Mouse (Mus musculus): ENCODE measurements around the gene Tox2. TPM values are rescaled to one million over a fixed set of nuclear protein-coding genes. Genes with fewer than 3 reads are reported as not detected.
A peak's percentile ranks its signal among the peaks of the same experiment; 100 is the strongest.

The Tox2 gene
- polyA plus RNA-seq, 1 experiment from 2014 or later: 3.0 TPM

- 73% methylated on average over 9 of the region's 9 CpGs for WGBS
- Histone ChIP-seq H3K9ac (no peak overlapping the region), H3K4me3 (no peak overlapping the region), H3K27ac (no peak overlapping the region), H3K36me3 (no peaks in the 10 kb centered on the region), H3K4me1 (peaks cover 12% of the 10 kb centered on the region), H3K9me3 (no peaks in the 10 kb centered on the region), H3K4me2 (no peak overlapping the region), H3K27me3 (0 out of 2 replicates have a peak, but pooled peaks cover 3% of the 10 kb centered on the region)
- ATAC-seq (ENCODE audit: insufficient number of reproducible peaks, insufficient read depth, low FRiP score, low TSS enrichment, low read depth): no peak
Observed at GRCm38 (mm10) chr2:163233666-163234065, 30.7 kb downstream of the Tox2 start.

DNA sequence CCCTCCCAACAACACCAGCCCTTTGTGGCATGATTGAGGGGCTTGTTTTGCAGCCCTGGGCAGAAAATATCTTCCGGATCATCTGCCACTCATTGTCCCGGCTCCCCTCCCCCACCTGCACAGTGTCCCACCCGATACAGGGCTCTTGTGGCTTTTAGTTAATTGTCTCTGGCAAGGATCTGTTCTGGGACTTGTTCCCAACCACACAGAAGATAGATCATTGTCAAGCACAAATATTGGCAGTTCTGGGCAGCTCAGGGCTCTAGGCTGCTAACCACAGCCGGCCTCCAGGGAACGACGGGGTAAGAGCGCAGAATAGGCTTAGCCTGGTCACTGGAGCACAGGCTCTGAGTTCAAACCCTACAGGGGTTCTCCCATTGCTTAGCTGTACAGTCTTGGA lies 33.1 kb downstream of the Tox2 start:
- no peaks in the 10 kb centered on the region for H3K9me3 ChIP-seq
- H3K9ac ChIP-seq: no peak overlapping the region
- H3K4me1 ChIP-seq: peaks cover 23% of the 10 kb centered on the region
- no peak overlapping the region for H3K4me2 ChIP-seq
- 42% methylated on average over 7 of the region's 7 CpGs for WGBS
- no peak for ATAC-seq (ENCODE audit: insufficient number of reproducible peaks, insufficient read depth, low FRiP score, low TSS enrichment, low read depth)
- H3K36me3 ChIP-seq: no peaks in the 10 kb centered on the region
- H3K27ac ChIP-seq: no peak overlapping the region
- H3K4me3 ChIP-seq: no peak overlapping the region
- H3K27me3 ChIP-seq: no peaks in the 10 kb centered on the region

DNA sequence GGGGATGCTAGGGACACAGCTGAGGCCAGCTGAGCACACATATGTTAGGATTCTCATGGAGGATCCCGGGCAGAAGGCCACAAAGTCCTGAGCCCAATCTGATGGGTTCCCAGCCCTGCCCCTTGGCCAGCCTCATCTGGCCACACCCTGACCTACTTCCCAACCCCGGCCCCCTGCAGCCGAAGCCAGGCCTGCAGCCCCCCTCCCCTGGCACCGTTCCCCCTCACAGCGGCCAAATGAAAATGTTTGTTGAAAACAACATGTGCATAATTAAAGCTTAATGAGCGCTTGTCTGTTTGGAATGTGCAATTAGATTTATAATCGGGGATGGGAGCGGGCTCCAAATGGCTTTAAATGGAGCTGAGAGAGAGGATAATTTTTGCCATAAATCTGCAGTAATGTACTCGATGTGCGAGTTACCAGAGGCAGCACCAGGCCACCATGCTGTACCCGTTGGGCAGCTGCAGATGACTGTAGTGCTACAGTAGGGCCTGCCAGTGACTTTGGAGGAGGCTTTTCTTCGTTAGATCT lies 35.1 kb downstream of the Tox2 start:
- Histone ChIP-seq H3K36me3 (no peaks in the 10 kb centered on the region), H3K4me1 (peaks cover 17% of the 10 kb centered on the region), H3K9ac (no peak overlapping the region), H3K27me3 (no peaks in the 10 kb centered on the region), H3K4me2 (no peak overlapping the region), H3K27ac (no peak overlapping the region), H3K9me3 (no peaks in the 10 kb centered on the region), H3K4me3 (no peak overlapping the region)
- 74% methylated on average over 12 of the region's 12 CpGs for WGBS
- no peak for ATAC-seq (ENCODE audit: insufficient number of reproducible peaks, insufficient read depth, low FRiP score, low TSS enrichment, low read depth)

DNA sequence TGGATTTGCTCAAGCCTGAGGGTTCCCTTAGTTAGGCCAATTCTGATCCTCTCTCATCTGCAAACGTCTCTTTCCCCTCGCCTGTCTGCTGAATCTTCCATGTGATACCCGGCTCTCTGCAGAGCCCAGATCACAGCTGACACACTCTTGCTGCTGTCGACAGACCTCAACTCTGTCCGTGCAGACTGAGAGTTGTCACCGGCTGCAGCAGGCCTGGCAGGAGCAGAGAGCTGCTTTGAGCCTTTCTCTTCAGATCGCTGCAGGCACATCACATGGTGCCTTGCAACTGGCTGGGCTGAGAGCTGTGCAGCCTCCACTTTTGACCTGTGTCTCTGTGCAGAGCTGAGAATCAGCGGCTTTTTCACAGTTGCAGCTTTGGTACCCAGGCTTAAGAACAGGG lies 37.0 kb downstream of the Tox2 start:
- H3K4me2 ChIP-seq: no peak overlapping the region
- no peaks in the 10 kb centered on the region for H3K9me3 ChIP-seq
- H3K36me3 ChIP-seq: no peaks in the 10 kb centered on the region
- 43% methylated on average over 8 of the region's 8 CpGs for WGBS
- H3K9ac ChIP-seq: peak overlapping the region; percentile 36; the same call in 1 of the 2 replicates
- H3K4me3 ChIP-seq: no peak overlapping the region
- no peak overlapping the region for H3K27ac ChIP-seq
- peaks cover 17% of the 10 kb centered on the region for H3K4me1 ChIP-seq
- H3K27me3 ChIP-seq: no peaks in the 10 kb centered on the region
- no peak for ATAC-seq (ENCODE audit: insufficient number of reproducible peaks, insufficient read depth, low FRiP score, low TSS enrichment, low read depth)

- Histone ChIP-seq H3K4me3 (no peak overlapping the region), H3K9me3 (no peaks in the 10 kb centered on the region), H3K9ac (no peak overlapping the region), H3K27me3 (no peaks in the 10 kb centered on the region), H3K36me3 (no peaks in the 10 kb centered on the region), H3K4me1 (peaks cover 11% of the 10 kb centered on the region), H3K4me2 (no peak overlapping the region), H3K27ac (no peak overlapping the region)
- ATAC-seq (ENCODE audit: insufficient number of reproducible peaks, insufficient read depth, low FRiP score, low TSS enrichment, low read depth): no peak
- 15% methylated on average over 5 of the region's 5 CpGs for WGBS
Observed at GRCm38 (mm10) chr2:163241867-163242266, 38.9 kb downstream of the Tox2 start.

DNA sequence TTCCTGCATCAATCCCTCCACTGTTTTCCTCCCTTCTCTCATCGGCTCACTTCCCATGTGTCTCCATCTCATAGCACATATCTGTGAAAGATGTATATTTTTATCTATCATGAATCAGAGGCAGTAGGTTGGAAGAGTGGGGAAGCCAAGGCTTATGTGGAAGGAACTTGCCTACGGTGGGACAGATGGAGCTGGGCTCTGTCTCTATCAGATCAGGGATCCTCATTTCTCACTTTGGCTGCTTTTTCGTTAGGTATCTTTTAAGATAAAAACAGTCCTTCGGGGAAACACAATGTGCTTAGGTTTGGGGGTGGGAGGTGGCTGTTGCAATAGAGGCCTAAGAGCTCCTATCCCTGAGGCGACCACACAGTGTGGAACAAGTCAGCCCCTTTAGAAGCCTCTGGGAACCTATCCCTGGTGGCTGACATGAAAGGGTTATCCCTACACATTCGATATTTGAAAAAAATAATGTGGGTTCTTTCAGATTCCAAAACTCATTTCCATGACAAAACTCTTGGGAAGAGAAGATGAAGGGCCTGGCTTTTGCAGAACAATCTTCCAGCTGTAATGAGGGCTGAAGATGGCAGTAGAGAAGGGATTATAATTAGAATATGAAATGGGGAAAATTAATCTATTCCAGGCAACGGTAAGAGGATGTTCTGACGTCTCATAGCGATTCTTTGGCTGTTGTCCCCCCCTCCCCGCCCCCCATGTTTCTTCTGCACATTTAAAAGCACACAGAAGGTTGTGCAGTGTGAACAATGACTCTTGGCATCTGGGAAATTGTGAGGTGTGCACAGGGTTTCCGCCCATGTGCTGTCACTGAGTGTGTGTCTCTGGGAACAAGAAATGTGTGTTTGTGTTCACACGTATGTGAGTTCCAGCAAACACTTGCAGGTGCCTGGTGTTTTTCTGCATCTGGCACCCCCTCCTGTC lies 41.3 kb downstream of the Tox2 start:
- H3K9ac ChIP-seq: no peak overlapping the region
- H3K9me3 ChIP-seq: no peaks in the 10 kb centered on the region
- H3K4me2 ChIP-seq: no peak overlapping the region
- H3K4me3 ChIP-seq: no peak overlapping the region
- ATAC-seq (ENCODE audit: insufficient number of reproducible peaks, insufficient read depth, low FRiP score, low TSS enrichment, low read depth): no peak
- no peaks in the 10 kb centered on the region for H3K36me3 ChIP-seq
- H3K27me3 ChIP-seq: no peaks in the 10 kb centered on the region
- H3K4me1 ChIP-seq: peaks cover 17% of the 10 kb centered on the region
- H3K27ac ChIP-seq: no peak overlapping the region
- 72% methylated on average over 12 of the region's 12 CpGs for WGBS

DNA sequence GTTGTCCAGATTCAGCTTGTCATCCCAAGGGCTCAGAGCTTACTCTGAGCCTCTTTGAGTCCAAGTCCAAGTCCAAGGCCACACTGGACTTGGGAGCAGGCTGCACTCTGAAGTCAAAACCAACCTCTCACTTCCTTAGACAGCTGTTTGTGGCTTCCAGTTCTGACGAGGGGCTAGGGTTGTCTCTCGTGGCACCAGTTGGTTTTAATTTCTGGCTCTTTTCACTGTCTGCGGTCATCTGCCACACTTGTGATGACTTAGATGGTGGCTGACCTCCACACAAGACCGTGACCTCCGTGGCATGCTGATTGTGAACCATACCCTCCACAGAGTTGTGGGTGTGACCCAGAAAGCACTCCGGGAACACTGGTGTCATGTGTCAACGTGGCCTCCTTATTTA lies 46.0 kb downstream of the Tox2 start:
- H3K27ac ChIP-seq: no peak overlapping the region
- H3K9ac ChIP-seq: no peak overlapping the region
- H3K4me2 ChIP-seq: no peak overlapping the region
- H3K36me3 ChIP-seq: no peaks in the 10 kb centered on the region
- no peak for ATAC-seq (ENCODE audit: insufficient number of reproducible peaks, insufficient read depth, low FRiP score, low TSS enrichment, low read depth)
- no peak overlapping the region for H3K4me3 ChIP-seq
- peaks cover 20% of the 10 kb centered on the region for H3K4me1 ChIP-seq
- H3K9me3 ChIP-seq: no peaks in the 10 kb centered on the region
- no peaks in the 10 kb centered on the region for H3K27me3 ChIP-seq
- WGBS: 58% methylated on average over 7 of the region's 7 CpGs

GRCm38 (mm10) chr2:163252645-163253044 lies 49.7 kb downstream of the Tox2 start:
- Histone ChIP-seq H3K4me2 (no peak overlapping the region), H3K9ac (no peak overlapping the region), H3K9me3 (no peaks in the 10 kb centered on the region), H3K27ac (no peak overlapping the region), H3K36me3 (no peaks in the 10 kb centered on the region), H3K27me3 (peaks cover 3% of the 10 kb centered on the region; the same call in 1 of the 2 replicates), H3K4me1 (peaks cover 27% of the 10 kb centered on the region), H3K4me3 (no peak overlapping the region)
- 90% methylated on average over 2 of the region's 2 CpGs for WGBS
- no peak for ATAC-seq (ENCODE audit: insufficient number of reproducible peaks, insufficient read depth, low FRiP score, low TSS enrichment, low read depth)

- Histone ChIP-seq H3K9me3 (no peaks in the 10 kb centered on the region), H3K27me3 (peaks cover 3% of the 10 kb centered on the region; the same call in 1 of the 2 replicates), H3K4me1 (peaks cover 26% of the 10 kb centered on the region), H3K36me3 (no peaks in the 10 kb centered on the region), H3K4me3 (no peak overlapping the region), H3K27ac (no peak overlapping the region), H3K9ac (no peak overlapping the region), H3K4me2 (peak overlapping the region; percentile 5; the same call in 1 of the 2 replicates)
- 59% methylated on average over 22 of the region's 22 CpGs for WGBS
- ATAC-seq (ENCODE audit: insufficient number of reproducible peaks, insufficient read depth, low FRiP score, low TSS enrichment, low read depth): no peak
Observed at GRCm38 (mm10) chr2:163253248-163254099, 50.5 kb downstream of the Tox2 start.

GRCm38 (mm10) chr2:163254228-163254627 lies 51.3 kb downstream of the Tox2 start:
- no peak overlapping the region for H3K4me3 ChIP-seq
- H3K36me3 ChIP-seq: no peaks in the 10 kb centered on the region
- peaks cover 3% of the 10 kb centered on the region; the same call in 1 of the 2 replicates for H3K27me3 ChIP-seq
- 86% methylated on average over 6 of the region's 6 CpGs for WGBS
- no peak for ATAC-seq (ENCODE audit: insufficient number of reproducible peaks, insufficient read depth, low FRiP score, low TSS enrichment, low read depth)
- no peaks in the 10 kb centered on the region for H3K9me3 ChIP-seq
- H3K27ac ChIP-seq: no peak overlapping the region
- no peak overlapping the region for H3K9ac ChIP-seq
- no peak overlapping the region for H3K4me2 ChIP-seq
- H3K4me1 ChIP-seq: peaks cover 21% of the 10 kb centered on the region

DNA sequence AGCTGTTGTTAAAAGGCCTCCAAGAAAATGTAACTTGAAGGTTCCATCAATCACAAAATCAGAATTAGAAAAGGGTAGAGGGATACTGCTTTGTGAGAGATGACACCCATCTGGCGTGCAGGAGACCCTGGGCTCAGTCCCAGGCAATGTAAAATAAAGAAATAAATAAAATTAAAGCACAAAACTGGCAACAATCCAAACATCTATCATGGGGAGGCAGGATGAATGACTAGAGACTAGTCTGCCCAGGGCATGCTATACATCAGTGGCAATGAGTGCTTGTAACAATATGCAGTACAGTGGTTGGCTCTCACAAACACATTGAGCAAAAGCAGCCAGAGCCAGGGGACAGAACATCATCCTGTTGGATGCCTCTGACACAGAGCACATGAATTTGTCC lies 53.8 kb downstream of the Tox2 start:
- no peak for ATAC-seq (ENCODE audit: insufficient number of reproducible peaks, insufficient read depth, low FRiP score, low TSS enrichment, low read depth)
- Histone ChIP-seq H3K9me3 (no peaks in the 10 kb centered on the region), H3K9ac (no peak overlapping the region), H3K27me3 (peaks cover 3% of the 10 kb centered on the region; the same call in 1 of the 2 replicates), H3K4me3 (no peak overlapping the region), H3K27ac (no peak overlapping the region), H3K36me3 (no peaks in the 10 kb centered on the region), H3K4me1 (peaks cover 25% of the 10 kb centered on the region), H3K4me2 (no peak overlapping the region)
- WGBS: 62% methylated on average over 1 of the region's 1 CpGs

All from embryonic facial prominence, embryonic 13.5 days (tissue).